Mouse (Mus musculus) adrenal gland, postnatal 4 days (tissue): ENCODE data around the gene Ppp2r5d. TPM values are rescaled to one million over a fixed set of nuclear protein-coding genes. Genes with fewer than 3 reads are reported as not detected.

Experiments
- DNase-seq, 2 experiments: peaks; one replicate each; pipeline ENCODE4 v3.0.0; 2021 to 2022; ENCODE audit warnings: low spot score in 2 of 2, mixed read lengths in 2 of 2
- total RNA-seq, 2 experiments: library from RNA; stranded (reverse); gene quantifications; 2 replicates each; pipeline ENCODE4 v1.2.3; 2021

Gene Ppp2r5d
- total RNA-seq, 2 experiments from 2014 or later: 57.7 to 60.1 TPM

GRCm38 (mm10) chr17:46648436-46648835 lies 56.5 kb downstream of the Ppp2r5d start:
- DNase-seq: no peak

GRCm38 (mm10) chr17:46647279-46647678 lies 57.6 kb downstream of the Ppp2r5d start:
- DNase-seq: no peak

DNA sequence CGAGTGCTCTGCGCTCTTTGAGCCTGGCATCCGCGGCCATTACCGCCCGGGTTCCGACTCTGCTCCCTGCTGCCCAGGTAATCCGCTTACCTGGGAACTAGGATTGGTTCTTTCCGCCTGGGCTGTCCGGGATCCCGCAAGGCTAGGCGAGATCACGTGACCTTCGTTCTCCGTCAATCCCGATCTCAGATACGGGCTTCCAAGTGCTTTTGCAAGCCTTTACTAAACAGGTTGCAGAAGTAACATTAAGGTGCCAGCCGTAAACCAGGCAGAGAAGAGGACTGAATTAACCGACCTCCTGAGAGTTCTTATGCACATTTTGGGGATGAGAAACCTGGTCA lies 58.6 kb downstream of the Ppp2r5d start:
- DNase-seq: no peak

DNA sequence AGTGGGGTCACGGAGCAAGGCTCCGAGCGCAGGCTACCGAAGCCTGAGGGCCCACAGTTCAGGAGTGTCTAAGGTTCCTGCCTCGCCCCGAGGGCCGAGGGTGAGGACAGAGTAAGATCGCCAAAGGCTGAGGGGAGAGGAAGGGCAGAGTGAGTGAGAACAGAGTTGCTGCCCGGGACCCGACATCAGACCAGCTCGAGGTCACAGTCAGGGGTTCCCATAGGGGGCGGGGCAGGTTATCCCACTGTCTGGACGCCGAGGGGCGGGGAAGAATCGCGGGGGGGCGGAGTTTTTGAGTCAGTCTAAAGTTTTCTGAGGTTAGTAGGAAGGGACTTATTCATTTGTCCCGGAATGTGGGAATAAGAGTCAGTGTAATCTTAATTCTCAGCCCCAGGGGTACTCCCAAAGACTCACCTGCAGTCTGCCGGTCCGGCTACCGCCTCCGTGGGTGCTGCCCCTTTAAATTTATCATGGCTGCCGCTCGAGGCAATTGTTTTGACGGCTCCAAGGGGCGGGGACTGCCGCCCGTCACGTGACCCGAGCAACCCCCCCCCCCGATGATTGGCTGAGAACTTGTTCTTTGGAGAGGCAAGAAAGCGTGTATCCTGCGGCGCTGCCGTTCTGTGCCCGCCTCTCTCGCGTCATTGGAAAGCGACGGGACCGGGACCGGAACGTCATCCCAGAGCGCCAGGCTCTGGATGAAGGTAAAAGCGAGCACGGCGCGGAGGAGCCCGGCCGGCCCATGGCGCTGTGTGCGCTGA lies 59.2 kb downstream of the Ppp2r5d start, which contains the start of the genes Klc4 and Mrpl2:
Gene Klc4, minus strand, starts transcription at position 462 of the 761 bp plus-strand sequence.
Gene Mrpl2, plus strand, starts transcription at position 669 of the 761 bp plus-strand sequence.
- peak; percentile 95 to 96 for DNase-seq

GRCm38 (mm10) chr17:46644916-46645475 lies 59.9 kb downstream of the Ppp2r5d start:
- peak in 1 of 2 experiments; percentile 27 for DNase-seq

DNA sequence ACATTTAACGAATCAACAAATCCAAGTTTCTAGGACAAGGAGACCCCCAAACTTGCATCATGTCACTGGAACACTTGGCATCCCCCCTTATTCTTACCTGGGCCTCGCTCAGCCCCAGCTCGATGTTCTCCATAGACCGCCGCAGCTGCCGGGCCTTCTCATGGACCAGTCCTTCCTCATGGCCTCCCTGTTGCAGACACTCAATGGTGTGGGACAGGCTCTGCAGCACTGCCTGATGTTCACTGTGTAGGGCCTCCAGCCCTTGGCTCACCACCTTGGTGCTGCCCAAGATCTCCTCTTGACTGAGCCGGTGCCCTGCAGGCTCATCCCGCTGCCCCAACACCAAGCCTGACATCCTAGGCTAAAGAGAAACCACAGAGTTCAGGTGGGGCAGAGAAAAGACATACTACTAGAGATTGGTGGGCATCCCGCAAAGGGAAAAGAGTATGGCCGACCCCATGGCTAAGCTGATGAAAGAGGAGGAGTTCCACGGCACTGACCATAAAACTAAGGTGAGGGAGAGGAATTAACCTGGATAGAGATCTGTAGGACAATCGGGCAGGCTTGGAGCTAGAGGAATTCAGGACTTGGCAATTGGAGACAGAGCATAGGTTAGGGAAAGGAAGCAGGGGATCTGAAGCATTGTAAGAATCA lies 60.6 kb downstream of the Ppp2r5d start:
- no peak for DNase-seq

GRCm38 (mm10) chr17:46642060-46642459 lies 62.9 kb downstream of the Ppp2r5d start:
- DNase-seq: no peak

DNA sequence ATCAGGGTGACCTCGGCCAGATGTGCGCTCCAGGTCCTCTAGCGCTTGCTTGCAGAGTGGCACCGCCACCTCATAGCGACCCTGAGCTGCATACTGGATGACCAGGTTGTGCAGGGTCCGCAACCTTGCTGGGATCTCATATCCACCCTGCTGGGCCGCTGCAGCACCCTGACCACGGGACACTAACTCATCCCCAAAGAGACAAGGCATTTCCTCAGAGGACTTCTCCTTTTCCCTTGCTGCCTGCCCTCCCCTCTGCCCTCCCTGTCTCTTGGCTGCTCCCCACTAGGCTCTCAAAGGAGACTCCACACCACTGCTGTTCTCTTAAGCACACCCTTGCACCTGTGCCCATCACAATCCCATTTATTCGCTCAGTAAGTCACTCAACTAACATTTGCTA lies 65.0 kb downstream of the Ppp2r5d start:
- DNase-seq: no peak

DNA sequence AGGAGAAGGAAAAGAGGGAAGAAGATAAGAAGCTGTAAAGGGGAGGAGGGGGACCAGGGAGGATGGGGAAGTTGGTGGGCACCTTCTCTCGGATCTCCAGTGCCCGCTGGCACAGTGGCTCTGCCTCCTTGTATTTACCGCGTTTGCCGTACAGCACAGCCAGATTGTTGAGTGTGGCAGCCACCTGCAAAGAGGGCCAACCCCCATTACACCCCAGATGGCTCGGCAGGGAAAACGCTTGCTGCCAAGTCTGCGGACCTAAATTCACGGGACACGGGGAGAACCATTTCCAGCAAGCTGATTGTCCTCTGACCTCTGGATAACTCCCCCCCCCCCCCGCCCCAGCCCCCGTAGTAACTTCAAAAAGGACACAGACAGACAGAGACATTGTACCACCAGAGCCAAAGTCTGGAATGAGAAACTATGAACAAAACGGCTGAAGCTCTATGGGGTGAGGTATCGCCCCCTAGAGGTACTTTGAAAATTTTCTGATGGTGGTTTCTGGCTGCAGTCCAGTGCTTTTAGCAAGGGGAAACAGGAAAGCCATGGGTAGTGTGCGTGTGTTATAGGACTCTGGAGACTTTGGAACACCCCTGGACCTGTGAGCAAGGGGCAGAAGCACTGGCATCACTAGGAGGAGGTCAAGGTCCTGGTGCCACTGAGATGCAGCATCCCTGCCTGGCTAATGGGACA lies 67.9 kb downstream of the Ppp2r5d start:
- peak in 1 of 2 experiments; percentile 26 for DNase-seq

Other genes with a start within 250 kb of the Ppp2r5d start
- 1 to 10 TPM; 2.4 to 3.7 TPM for gene Ttbk1, start 217.4 kb downstream of the Ppp2r5d start, total RNA-seq
- gene Dnph1, start 208.4 kb downstream of the Ppp2r5d start, total RNA-seq: 1 to 10 TPM; 9.2 to 9.3 TPM
- gene Cul9, start 158.7 kb downstream of the Ppp2r5d start, total RNA-seq: 10 to 100 TPM; 26.2 to 26.6 TPM
- 10 to 100 TPM; 35.4 to 36.8 TPM for gene Srf, start 148.9 kb downstream of the Ppp2r5d start, total RNA-seq
- gene Ptk7, start 75.6 kb downstream of the Ppp2r5d start, total RNA-seq: 10 to 100 TPM; 42.2 to 54.1 TPM
- gene Klc4, start 59.1 kb downstream of the Ppp2r5d start, total RNA-seq: 10 to 100 TPM; 33.5 to 34.3 TPM
- gene Mrpl2, start 58.9 kb downstream of the Ppp2r5d start, total RNA-seq: 100 to 1,000 TPM; 109 to 135 TPM
- gene Cul7, start 54.8 kb downstream of the Ppp2r5d start, total RNA-seq: 10 to 100 TPM; 88.3 to 97.5 TPM
- gene Rrp36, start 30.8 kb downstream of the Ppp2r5d start, total RNA-seq: 10 to 100 TPM; 25.2 to 26.9 TPM
- 10 to 100 TPM; 83.2 to 87.1 TPM for gene Mea1, start 26.3 kb downstream of the Ppp2r5d start, total RNA-seq
- 100 to 1,000 TPM; 102 to 107 TPM for gene Klhdc3, start 24.2 kb downstream of the Ppp2r5d start, total RNA-seq
- gene Pex6, start 6.4 kb upstream of the Ppp2r5d start, total RNA-seq: 10 to 100 TPM; 49.1 to 49.4 TPM
- 10 to 100 TPM in 1 of 2 experiments, 1 to 10 TPM in 1; 1.8 to 15.4 TPM for gene Gnmt, start 24.1 kb upstream of the Ppp2r5d start, total RNA-seq
- 10 to 100 TPM; 61.5 to 63.3 TPM for gene Cnpy3, start 47.1 kb upstream of the Ppp2r5d start, total RNA-seq
- under 1 TPM in 1 of 2 experiments, not detected in 1; 0.22 TPM for gene Ptcra, start 58.6 kb upstream of the Ppp2r5d start, total RNA-seq
- gene 2310039H08Rik, start 67.5 kb upstream of the Ppp2r5d start, total RNA-seq: 10 to 100 TPM; 53.0 to 73.7 TPM
- gene Rpl7l1, start 77.6 kb upstream of the Ppp2r5d start, total RNA-seq: 100 to 1,000 TPM in 1 of 2 experiments, 10 to 100 TPM in 1; 85.7 to 101 TPM
- 10 to 100 TPM; 21.6 to 24.8 TPM for gene Bicral, start 153.4 kb upstream of the Ppp2r5d start, total RNA-seq
- 10 to 100 TPM; 26.1 to 27.4 TPM for gene Tbcc, start 185.6 kb upstream of the Ppp2r5d start, total RNA-seq
- not detected for gene Prph2, start 205.3 kb upstream of the Ppp2r5d start, total RNA-seq